Mouse (Mus musculus): Measurements from ENCODE around the gene Cops9. TPM values are rescaled to one million over a fixed set of nuclear protein-coding genes. Genes with fewer than 3 reads are reported as not detected.

The Cops9 gene
- 411 and 456 TPM in 2 replicates for polyA plus RNA-seq (2015; fragmentation: Nextera tagmentation; extraction: Ambion mirVana)

DNA sequence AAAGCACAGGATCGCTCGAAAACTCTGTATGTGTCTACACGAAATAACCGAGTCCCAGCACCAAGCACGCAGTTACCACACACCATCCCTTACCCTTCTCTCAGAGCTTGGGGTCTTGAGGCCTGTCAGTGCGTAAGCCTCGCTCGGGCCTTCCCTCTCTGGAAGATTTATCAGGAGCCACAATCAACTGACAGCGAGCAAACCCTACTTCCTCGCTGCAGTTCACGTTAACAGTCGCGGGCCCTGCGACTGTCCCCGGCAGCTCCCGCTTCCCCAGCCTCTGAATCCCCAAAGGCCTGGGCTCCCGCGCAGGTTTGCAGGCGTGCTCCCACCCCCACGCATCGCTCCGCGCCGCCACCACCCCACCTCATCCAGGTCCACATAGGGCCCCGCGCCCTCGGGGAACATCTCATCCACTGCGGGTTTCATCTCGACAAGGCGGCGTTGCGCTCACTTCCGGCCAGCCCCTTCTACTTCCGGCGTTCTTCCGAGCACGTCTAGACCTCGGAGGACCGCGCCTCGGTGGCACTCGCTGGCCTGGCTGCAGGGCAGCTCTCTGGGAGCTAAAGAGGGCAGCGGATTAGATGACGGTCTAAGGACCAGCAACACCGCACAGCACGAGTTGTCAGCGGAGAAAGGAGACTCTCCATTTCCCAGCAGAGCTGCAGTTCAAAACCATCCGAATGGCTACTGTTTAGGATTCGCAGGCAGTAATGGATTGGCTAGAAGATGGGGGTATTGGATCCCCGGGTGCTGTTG lies at the start of gene Cops9:
Gene Cops9, minus strand, starts transcription at position 472 of the 759 bp plus-strand sequence.

DNA sequence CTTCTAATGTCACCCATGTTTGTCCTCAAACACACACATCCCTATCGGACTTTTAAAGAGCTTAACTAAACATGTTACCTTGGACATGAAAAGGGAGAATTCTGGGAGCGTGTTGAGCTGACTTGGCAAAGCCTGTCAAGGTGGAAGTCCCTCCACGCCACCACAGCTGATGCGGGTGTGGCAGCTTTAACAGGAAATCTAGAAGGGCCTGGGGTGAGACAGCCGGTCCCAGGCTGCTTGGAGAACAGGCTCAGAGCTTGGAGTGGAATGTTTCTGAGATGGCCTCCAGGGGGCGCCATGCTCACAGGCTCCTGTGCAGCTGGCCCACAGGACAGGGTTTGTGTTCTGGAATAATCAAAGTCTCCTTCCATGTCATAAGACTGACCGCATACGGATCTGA lies 6.9 kb upstream of the Cops9 start, which contains the start of gene Otos:
Gene Otos, minus strand, starts transcription at position 169 of the 400 bp plus-strand sequence.

DNA sequence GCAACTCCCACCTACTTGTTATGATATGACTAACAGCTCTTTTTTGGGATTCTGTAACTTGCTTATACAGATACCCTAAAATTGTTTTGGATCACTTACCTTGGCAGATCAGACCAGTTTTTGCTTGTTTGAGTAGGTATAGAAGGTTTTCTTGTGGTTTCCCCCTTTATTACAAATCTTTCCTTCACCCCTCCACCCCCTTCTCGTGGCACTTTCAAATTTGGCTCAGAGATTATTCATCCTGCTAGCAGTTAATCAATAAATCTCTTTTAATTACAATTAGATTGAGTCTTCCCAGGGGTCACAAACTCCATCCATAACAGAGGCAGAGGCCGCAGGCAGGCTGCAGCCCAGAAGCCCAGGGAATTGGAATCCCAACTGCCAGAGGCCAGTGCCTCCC lies 24.3 kb downstream of the Cops9 start, which contains the start of gene Olfr12:
Gene Olfr12, plus strand, starts transcription at position 301 of the 400 bp plus-strand sequence.

GRCm38 (mm10) chr1:92605482-92605881 lies 36.3 kb downstream of the Cops9 start, which contains the start of gene Olfr1410:
Gene Olfr1410 (plus strand): TSS chr1:92605782.

DNA sequence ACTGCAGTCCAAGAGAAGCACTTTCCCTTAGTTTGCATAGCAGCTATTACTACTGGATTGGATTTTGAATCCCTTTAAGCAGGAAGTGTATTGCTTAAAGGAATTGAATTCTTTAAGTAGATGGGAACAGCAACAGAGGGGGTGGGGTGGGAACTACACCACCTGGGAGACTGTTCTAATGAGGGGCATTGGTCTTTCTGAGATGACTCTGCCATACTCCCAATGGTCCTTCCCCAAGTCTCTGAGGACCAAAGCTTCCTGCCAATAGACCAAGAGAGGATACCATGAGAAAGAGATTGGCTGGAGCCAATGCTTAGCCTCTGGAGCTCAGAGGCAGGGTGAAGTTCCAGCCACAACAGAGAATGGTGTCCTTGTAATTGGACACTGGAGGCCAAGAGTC lies 47.7 kb downstream of the Cops9 start, which contains the start of gene Olfr1411:
Gene Olfr1411, plus strand, starts transcription at position 301 of the 400 bp plus-strand sequence.

Other genes starting within 250 kb of the Cops9 start
- gene Ndufa10, start 168.1 kb downstream of the Cops9 start, polyA plus RNA-seq (2015; fragmentation: Nextera tagmentation; extraction: Ambion mirVana) = 496 and 559 TPM in 2 replicates
- not detected in 2 replicates for gene Olfr1416, start 156.9 kb downstream of the Cops9 start, polyA plus RNA-seq (2015; fragmentation: Nextera tagmentation; extraction: Ambion mirVana)
- not detected in 2 replicates for gene Olfr1415, start 145.9 kb downstream of the Cops9 start, polyA plus RNA-seq (2015; fragmentation: Nextera tagmentation; extraction: Ambion mirVana)
- not detected in 2 replicates for gene Olfr1414, start 123.3 kb downstream of the Cops9 start, polyA plus RNA-seq (2015; fragmentation: Nextera tagmentation; extraction: Ambion mirVana)
- not detected in 2 replicates for gene Olfr1413, start 70.7 kb downstream of the Cops9 start, polyA plus RNA-seq (2015; fragmentation: Nextera tagmentation; extraction: Ambion mirVana)
- gene Olfr1412, start 56.2 kb downstream of the Cops9 start, polyA plus RNA-seq (2015; fragmentation: Nextera tagmentation; extraction: Ambion mirVana) = not detected in 2 replicates
- not detected in 2 replicates for gene Olfr1411, start 47.6 kb downstream of the Cops9 start, polyA plus RNA-seq (2015; fragmentation: Nextera tagmentation; extraction: Ambion mirVana)
- not detected in 2 replicates for gene Olfr1410, start 36.2 kb downstream of the Cops9 start, polyA plus RNA-seq (2015; fragmentation: Nextera tagmentation; extraction: Ambion mirVana)
- gene Olfr12, start 24.2 kb downstream of the Cops9 start, polyA plus RNA-seq (2015; fragmentation: Nextera tagmentation; extraction: Ambion mirVana) = not detected in 2 replicates
- gene Otos, start 6.9 kb upstream of the Cops9 start, polyA plus RNA-seq (2015; fragmentation: Nextera tagmentation; extraction: Ambion mirVana) = 0.33 and 0.59 TPM in 2 replicates
- 97.0 and 104 TPM in 2 replicates for gene Gpc1, start 189.7 kb upstream of the Cops9 start, polyA plus RNA-seq (2015; fragmentation: Nextera tagmentation; extraction: Ambion mirVana)

Data from skeletal muscle tissue, postnatal 0 days (tissue).